Mouse (Mus musculus): Measurements from ENCODE around the gene Tax1bp3. TPM values are rescaled to one million over a fixed set of nuclear protein-coding genes. Genes with fewer than 3 reads are reported as not detected.

Gene Tax1bp3
- total and polyA plus RNA-seq, 3 experiments, result 2.6 to 3.3 (median 2.8) TPM

DNA sequence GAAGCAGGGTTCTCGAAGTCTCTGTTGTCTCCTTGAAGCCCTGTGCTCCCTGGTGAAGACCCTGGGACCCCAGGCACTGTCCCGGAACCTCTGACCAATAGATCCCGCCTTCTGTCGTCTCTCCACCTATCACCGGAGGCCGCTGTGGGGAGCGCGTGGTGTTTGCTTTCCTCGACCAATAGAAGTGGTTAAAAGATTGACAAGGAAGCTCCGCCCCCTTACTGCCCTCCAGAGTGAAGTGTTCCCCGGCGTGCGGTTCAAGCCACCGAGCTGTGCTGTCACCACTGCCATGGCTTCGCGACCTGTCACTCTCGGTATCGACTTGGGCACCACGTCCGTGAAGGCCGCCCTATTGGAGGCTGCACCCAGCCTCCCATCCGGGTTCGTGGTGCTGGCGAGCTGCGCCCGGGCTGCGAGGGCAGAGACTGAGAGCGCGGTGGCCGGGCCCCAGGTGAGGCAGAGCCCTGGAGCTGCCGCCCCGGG lies 22.4 kb downstream of the Tax1bp3 start, which contains the start of gene Shpk (continued):
- TF ChIP-seq ELF1 (IDR thresholded peaks at IDR 0.05; ENCODE audit: low read depth, low read length) (peak; percentile 84), CHD1 (IDR thresholded peaks at IDR 0.05; ENCODE audit: low read depth, low read length) (0 out of 2 replicates have a peak, but pooled peaks have one; percentile 30), ETS1 (conservative IDR thresholded peaks at IDR 0.05; ENCODE audit: low read depth, low read length) (no peak)

DNA sequence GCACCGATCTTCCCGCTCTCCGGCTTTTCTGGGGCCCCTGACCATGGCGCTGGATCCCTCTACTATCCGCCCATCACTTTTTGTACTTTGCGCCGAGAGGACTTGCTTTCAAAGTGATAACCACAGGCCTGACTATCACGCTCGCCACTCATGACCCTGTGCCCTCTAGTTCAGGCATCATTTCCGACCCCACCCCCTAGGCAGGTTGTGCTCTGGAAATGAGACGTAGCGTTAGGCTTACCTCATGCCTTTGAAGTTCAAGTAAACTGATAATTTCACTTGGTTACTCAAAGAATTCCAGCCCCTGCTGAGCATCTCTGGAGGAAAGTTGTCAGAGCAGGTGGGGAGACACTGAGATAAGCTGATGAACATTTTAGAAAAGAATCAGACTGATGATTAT lies 23.0 kb downstream of the Tax1bp3 start:
- peaks cover 6 to 25% of the 10 kb centered on the region in 2 experiments; a peak in 3 of 4 replicates for H3K4me1 ChIP-seq (ENCODE audit: control insufficient read depth in 1 of 2, insufficient read depth in 2 of 2)
- in situ Hi-C loops (cut with MboI; ENCODE audit: low pct_ligation_motif_present, low pct_unique_long_range_greater_than_20kb, low sequenced_read_pairs), result no loop called here
- peak; percentile 44 for DNase-seq (ENCODE audit: extremely low read depth)

DNA sequence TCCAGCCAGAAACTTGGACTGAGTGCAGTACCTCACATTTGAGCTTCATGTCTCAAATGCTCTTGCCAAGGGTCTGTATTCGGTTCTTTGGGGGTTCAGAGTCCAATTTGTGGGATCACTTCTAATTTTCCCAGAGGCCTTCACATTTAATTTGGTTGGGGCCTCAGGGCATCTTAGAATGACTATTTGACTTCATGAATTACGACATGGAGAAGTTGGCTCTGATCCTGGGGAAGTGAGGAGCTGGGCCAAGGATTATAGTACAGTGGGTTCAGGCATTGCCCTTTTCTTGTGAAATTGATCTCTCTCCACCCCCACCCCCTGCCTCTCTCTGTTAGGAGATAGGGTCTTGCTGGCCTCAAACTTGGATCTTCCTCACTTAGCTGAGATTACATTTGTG lies 24.1 kb downstream of the Tax1bp3 start:
- Histone ChIP-seq H3K79me2 (replicated peaks; ENCODE audit: control insufficient read depth, extremely low read depth, insufficient read depth, poor library complexity, severe bottlenecking) (no peaks in the 10 kb centered on the region), H3K4me2 (ENCODE audit: insufficient read depth, low read depth, poor library complexity, severe bottlenecking) (no peak overlapping the region), H3K9me3 (replicated peaks; ENCODE audit: low read length) (no peaks in the 10 kb centered on the region), H3K27me3 (replicated peaks) (peaks cover 2% of the 10 kb centered on the region), H3K27ac (ENCODE audit: insufficient read depth, low read depth) (no peak overlapping the region), H3K36me3 (replicated peaks in 1 of 2; ENCODE audit: control insufficient read depth in 1 of 2, insufficient read depth in 1 of 2, low read length in 1 of 2) (no peaks in the 10 kb centered on the region), H3K4me3 (replicated peaks in 1 of 3; ENCODE audit: low read depth in 2 of 3, low read length in 2 of 3, poor library complexity in 1 of 3) (no peak overlapping the region), H3K9ac (ENCODE audit: insufficient read depth, low read depth) (no peak overlapping the region), H3K4me1 (ENCODE audit: control insufficient read depth in 1 of 2, insufficient read depth in 2 of 2) (peaks cover 6 to 25% of the 10 kb centered on the region in 2 experiments; a peak in 3 of 4 replicates)
- DNase-seq (ENCODE audit: extremely low read depth), result no peak
- dilution Hi-C loops (cut with MboI; ENCODE audit: extremely low pct_ligation_motif_present, extremely low pct_unique_long_range_greater_than_20kb, low sequenced_read_pairs) (no loop called here), in situ Hi-C loops (cut with MboI; ENCODE audit: low pct_ligation_motif_present, low pct_unique_long_range_greater_than_20kb, low sequenced_read_pairs) (no loop called here)
- no peak for TF ChIP-seq ETS1 (conservative IDR thresholded peaks at IDR 0.05; ENCODE audit: low read depth, low read length)
- no peak for TF ChIP-seq RCOR1 (conservative IDR thresholded peaks at IDR 0.05; ENCODE audit: low read depth, low read length)
- no peak for TF ChIP-seq NELFE (IDR thresholded peaks at IDR 0.05; ENCODE audit: low read depth, low read length)
- no peak for TF ChIP-seq MXI1 (IDR thresholded peaks at IDR 0.05; ENCODE audit: low read depth, low read length)

More for the DNA sequence above, 23.0 kb downstream of the Tax1bp3 start:
- no peak for TF ChIP-seq NRF1 (IDR thresholded peaks at IDR 0.05; ENCODE audit: low read depth, low read length)
- TF ChIP-seq BHLHE40 (IDR thresholded peaks at IDR 0.05; ENCODE audit: low read depth, low read length), result peak; percentile 61
- 0 out of 2 replicates have a peak, but pooled peaks have one; percentile 13 for TF ChIP-seq ETS1 (conservative IDR thresholded peaks at IDR 0.05; ENCODE audit: low read depth, low read length)
- no peak for TF ChIP-seq CHD2 (IDR thresholded peaks at IDR 0.05; ENCODE audit: low read length)
- TF ChIP-seq MEF2A (IDR thresholded peaks at IDR 0.05; ENCODE audit: borderline replicate concordance, low read depth, low read length), result no peak
- Histone ChIP-seq H3K4me3 (replicated peaks in 1 of 3; ENCODE audit: low read depth in 2 of 3, low read length in 2 of 3, poor library complexity in 1 of 3) (peak overlapping the region; percentile 70 to 91 (median 79)), H3K4me2 (ENCODE audit: insufficient read depth, low read depth, poor library complexity, severe bottlenecking) (peak overlapping the region; percentile 90), H3K27me3 (replicated peaks) (peaks cover 2% of the 10 kb centered on the region), H3K9me3 (replicated peaks; ENCODE audit: low read length) (no peaks in the 10 kb centered on the region), H3K79me2 (replicated peaks; ENCODE audit: control insufficient read depth, extremely low read depth, insufficient read depth, poor library complexity, severe bottlenecking) (no peaks in the 10 kb centered on the region), H3K27ac (ENCODE audit: insufficient read depth, low read depth) (no peak overlapping the region), H3K36me3 (replicated peaks in 1 of 2; ENCODE audit: control insufficient read depth in 1 of 2, insufficient read depth in 1 of 2, low read length in 1 of 2) (peaks cover 0 to 7% of the 10 kb centered on the region in 2 experiments), H3K9ac (ENCODE audit: insufficient read depth, low read depth) (peak overlapping the region; percentile 68)
- dilution Hi-C loops (cut with MboI; ENCODE audit: extremely low pct_ligation_motif_present, extremely low pct_unique_long_range_greater_than_20kb, low sequenced_read_pairs), result no loop called here

DNA sequence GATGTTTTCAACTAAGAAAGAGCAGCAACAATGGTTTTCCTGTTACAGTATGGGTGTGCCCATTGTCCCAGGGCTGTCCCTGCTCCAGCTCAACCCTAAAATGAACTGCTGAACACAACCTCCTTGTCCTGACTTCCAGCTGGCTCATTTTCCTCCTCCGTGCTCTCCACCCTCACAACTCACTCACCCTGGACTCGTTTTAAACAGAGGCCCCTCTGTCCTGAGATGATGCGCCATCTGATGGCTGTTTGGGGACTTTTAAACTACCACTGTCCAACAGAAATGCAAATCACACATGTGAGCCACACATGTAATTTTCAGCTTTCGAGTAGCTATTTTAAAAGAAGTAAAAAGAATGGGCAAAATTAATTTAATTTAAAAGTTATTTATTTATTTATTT lies 24.7 kb downstream of the Tax1bp3 start:
- H3K4me3 ChIP-seq (replicated peaks in 1 of 3; ENCODE audit: low read depth in 2 of 3, low read length in 2 of 3, poor library complexity in 1 of 3), result no peak overlapping the region
- H3K27me3 ChIP-seq (replicated peaks), result peaks cover 2% of the 10 kb centered on the region
- no peaks in the 10 kb centered on the region for H3K9me3 ChIP-seq (replicated peaks; ENCODE audit: low read length)
- in situ Hi-C loops (cut with MboI; ENCODE audit: low pct_ligation_motif_present, low pct_unique_long_range_greater_than_20kb, low sequenced_read_pairs), result no loop called here
- TF ChIP-seq BHLHE40 (IDR thresholded peaks at IDR 0.05; ENCODE audit: low read depth, low read length) (peak; percentile 74), SMC3 (IDR thresholded peaks at IDR 0.05; ENCODE audit: low read depth, low read length) (peak; percentile 52), E2F4 (IDR thresholded peaks at IDR 0.05; ENCODE audit: insufficient replicate concordance, low read depth, low read length) (no peak), RAD21 (IDR thresholded peaks at IDR 0.05; ENCODE audit: low read depth, low read length) (peak; percentile 47), CTCF (conservative IDR thresholded peaks at IDR 0.05 in 1 of 2, IDR thresholded peaks at IDR 0.05 in 1 of 2; ENCODE audit: low read depth in 2 of 2, low read length in 2 of 2) (peak in 1 of 2 experiments; percentile 73; a peak in 2 of 4 replicates), POLR2AphosphoS2 (IDR thresholded peaks at IDR 0.05; ENCODE audit: low read depth, low read length) (no peak), IRF4 (IDR thresholded peaks at IDR 0.05; ENCODE audit: low read depth, low read length) (no peak), MAFK (IDR thresholded peaks at IDR 0.05; ENCODE audit: insufficient replicate concordance, low read length) (no peak), RCOR1 (conservative IDR thresholded peaks at IDR 0.05; ENCODE audit: low read depth, low read length) (no peak), JUND (conservative IDR thresholded peaks at IDR 0.05; ENCODE audit: low read depth, low read length) (no peak)
- no peak overlapping the region for H3K9ac ChIP-seq (ENCODE audit: insufficient read depth, low read depth)
- peak; percentile 21 for DNase-seq (ENCODE audit: extremely low read depth)
- no peak overlapping the region for H3K27ac ChIP-seq (ENCODE audit: insufficient read depth, low read depth)
- dilution Hi-C loops (cut with MboI; ENCODE audit: extremely low pct_ligation_motif_present, extremely low pct_unique_long_range_greater_than_20kb, low sequenced_read_pairs), result no loop called here
- H3K4me2 ChIP-seq (ENCODE audit: insufficient read depth, low read depth, poor library complexity, severe bottlenecking), result no peak overlapping the region
- no peaks in the 10 kb centered on the region for H3K79me2 ChIP-seq (replicated peaks; ENCODE audit: control insufficient read depth, extremely low read depth, insufficient read depth, poor library complexity, severe bottlenecking)
- no peaks in the 10 kb centered on the region for H3K36me3 ChIP-seq (replicated peaks in 1 of 2; ENCODE audit: control insufficient read depth in 1 of 2, insufficient read depth in 1 of 2, low read length in 1 of 2)
- peaks cover 6 to 25% of the 10 kb centered on the region in 2 experiments; a peak in 3 of 4 replicates for H3K4me1 ChIP-seq (ENCODE audit: control insufficient read depth in 1 of 2, insufficient read depth in 2 of 2)
